Mouse (Mus musculus): ENCODE data around the gene Scarb2. TPM values are rescaled to one million over a fixed set of nuclear protein-coding genes. Genes with fewer than 3 reads are reported as not detected.

Gene Scarb2
- total RNA-seq, 2 experiments from 2014 or later, result 20.9 to 41.2 TPM

GRCm38 (mm10) chr5:92445016-92445415 lies 61.6 kb downstream of the Scarb2 start:
- no peak for ATAC-seq (replicated peaks; ENCODE audit: poor library complexity, severe bottlenecking)

DNA sequence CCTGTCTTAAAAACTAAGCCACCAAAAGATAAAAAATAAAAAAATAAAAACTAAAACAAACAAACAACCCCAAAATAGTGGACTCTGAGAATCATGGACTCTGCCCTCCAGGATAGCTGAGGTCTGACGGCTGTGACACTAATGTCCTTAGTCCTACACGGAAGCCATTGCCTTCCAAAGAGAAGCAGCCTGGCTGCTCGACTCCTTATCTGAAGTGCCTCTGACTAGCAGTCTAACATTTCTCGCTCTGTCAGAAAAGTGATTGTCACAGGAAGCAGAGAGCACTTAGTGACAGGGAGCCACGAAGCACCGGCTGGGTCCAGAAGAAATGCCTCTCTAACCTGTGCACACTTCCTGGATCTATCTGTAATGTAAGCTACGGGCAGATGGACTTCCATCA lies 63.7 kb downstream of the Scarb2 start:
- ATAC-seq (replicated peaks; ENCODE audit: poor library complexity, severe bottlenecking), result no peak

DNA sequence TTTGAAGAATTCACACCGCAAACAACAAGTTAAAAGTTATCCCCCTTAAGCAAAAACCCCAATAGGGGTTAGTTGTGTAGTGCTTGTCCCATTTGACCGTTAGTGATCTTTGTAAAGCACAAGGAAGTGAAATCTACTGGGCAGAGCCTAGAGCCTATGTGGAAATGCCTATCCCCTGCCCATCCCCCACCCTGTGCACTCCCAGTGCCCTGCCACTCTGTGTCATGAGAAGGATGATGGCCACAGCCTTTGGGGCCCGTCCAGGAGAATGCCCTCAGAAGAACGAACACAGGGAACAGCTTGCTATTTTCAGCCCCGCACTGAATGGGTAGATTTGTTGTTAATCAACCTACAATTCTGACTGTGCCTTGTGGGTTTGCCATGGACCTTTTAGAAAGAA lies 65.1 kb downstream of the Scarb2 start:
- ATAC-seq (replicated peaks; ENCODE audit: poor library complexity, severe bottlenecking), result peak; percentile 98

DNA sequence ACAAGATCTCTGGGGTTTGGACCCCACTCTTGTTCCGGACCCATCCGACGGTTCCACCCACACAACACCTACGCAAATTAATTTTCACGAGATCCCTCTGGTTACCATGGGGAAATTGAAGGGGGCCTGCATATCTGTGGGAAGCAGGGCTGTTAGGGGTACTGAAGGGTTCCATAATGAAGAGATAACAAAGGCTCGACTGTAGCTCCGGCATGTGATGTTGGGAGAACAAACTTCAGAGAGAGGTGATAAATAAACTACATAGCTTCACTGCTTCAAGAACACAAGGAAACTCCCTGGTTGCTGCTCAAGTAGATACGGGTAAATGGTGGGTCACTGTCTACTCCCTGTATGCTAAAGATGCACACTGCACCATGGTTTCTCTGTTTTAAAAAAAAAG lies 68.1 kb downstream of the Scarb2 start:
- no peak for ATAC-seq (replicated peaks; ENCODE audit: poor library complexity, severe bottlenecking)

DNA sequence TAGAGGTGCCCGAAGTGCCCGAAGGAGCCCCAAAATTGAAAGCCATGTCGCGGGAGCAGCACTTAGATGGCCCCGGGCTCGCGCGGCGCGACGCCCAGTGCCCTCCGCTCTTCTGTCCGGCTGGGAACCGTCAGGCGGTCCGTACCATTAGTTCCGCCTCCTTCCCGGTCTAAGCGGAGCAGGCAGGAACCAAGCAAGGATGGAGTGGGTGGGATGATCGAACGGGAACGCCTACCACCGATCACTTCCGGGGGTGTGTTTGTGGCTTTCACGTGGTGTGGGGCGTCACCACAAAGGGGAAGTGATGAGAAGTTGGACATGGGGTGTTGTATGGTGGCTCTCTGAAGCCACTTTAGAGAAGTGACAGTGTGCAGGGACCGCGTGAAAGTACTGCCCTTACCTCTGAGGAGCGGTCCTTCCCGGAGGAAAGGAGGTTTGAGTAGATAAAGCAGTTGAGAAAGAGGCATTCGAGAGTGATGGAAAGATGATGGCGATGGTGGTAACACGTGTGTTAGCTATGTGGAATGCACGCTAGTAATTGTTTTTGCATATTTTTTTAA lies 71.5 kb downstream of the Scarb2 start, which contains the start of gene Nup54:
Nup54 (minus strand) TSS at position 195 of the 560 bp plus-strand sequence.
- peak; percentile 94 for ATAC-seq (replicated peaks; ENCODE audit: poor library complexity, severe bottlenecking)

DNA sequence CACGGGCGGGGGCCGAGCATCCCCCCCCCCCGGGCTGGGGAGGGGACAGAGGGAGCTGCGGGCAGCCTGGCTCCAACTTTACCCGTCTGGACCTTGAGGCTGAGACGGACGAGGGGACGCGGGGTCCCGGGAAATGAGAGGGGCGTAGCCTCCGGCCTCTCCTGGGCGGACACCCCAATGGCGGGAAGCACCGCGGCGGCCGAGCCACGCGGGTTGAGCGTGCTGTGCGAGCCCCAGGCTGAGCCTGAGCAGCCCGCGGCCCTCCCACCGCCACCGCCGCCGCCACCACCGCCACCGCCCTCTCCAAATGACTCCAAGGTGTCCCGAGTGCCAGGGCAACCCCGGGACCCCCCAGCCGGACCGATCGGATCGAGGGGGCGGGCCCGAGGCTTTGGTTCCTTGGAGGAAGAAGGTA lies 72.1 kb downstream of the Scarb2 start:
- ATAC-seq (replicated peaks; ENCODE audit: poor library complexity, severe bottlenecking), result peak; percentile 34

DNA sequence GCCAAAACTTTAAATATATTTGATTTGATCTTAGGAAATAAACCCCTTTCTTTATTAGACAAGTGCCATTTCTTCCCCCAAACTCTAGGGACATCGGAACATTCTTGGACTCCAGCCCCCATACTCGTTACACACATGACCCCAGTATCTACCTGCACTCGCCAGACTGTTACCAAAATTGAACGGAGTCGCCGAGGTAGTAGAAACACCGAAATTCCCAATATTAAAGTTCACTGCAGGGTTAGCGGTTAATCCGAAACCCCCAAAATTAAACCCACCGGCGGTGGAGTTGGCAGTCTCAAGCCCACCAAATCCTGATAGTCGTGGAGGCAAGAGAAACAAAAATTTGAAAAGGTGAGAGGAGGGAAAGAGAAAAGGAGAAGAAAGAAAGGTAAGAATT lies 72.6 kb downstream of the Scarb2 start:
- ATAC-seq (replicated peaks; ENCODE audit: poor library complexity, severe bottlenecking), result no peak

- ATAC-seq (replicated peaks; ENCODE audit: poor library complexity, severe bottlenecking), result no peak
Observed at GRCm38 (mm10) chr5:92431611-92432010, 75.0 kb downstream of the Scarb2 start.

- no peak for ATAC-seq (replicated peaks; ENCODE audit: poor library complexity, severe bottlenecking)
Observed at GRCm38 (mm10) chr5:92430723-92431122, 75.9 kb downstream of the Scarb2 start.

GRCm38 (mm10) chr5:92424126-92424525 lies 82.5 kb downstream of the Scarb2 start:
- no peak for ATAC-seq (replicated peaks; ENCODE audit: poor library complexity, severe bottlenecking)

- ATAC-seq (replicated peaks; ENCODE audit: poor library complexity, severe bottlenecking), result no peak
Observed at GRCm38 (mm10) chr5:92413982-92414375, 92.7 kb downstream of the Scarb2 start.

DNA sequence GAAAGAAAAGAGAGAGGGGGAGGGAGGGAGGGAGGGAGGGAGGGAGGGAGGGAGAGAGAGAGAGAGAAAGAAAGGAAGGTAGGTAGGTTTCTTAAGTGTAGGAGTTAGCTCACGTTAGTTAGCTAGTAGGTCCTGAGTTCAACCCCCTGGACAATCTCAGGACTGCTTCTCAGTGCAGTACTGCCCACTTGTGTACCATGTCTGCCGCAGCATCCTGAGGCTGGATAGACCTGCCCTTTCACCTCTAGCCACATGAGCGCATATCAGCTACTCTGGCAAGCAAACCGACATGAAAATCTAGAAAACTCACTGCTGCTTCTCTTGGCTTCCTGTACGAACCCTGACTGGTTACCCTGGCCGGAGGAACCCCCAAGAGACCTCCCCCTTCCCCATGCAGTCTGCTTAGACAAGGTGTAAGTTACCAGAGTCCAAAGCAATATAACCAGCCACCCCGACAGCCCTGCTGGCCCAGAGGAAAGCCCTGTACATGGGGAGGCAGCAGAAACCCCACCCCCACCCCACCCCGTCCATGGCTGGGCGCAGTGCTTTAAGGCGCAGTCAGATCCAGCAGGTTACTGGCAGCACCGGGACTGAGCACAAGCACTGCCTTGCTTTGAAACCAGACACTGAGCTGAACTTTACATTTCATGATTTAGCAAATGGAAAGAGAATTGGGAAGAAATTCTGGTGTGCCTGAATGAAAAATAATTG lies 93.2 kb downstream of the Scarb2 start:
- ATAC-seq (replicated peaks; ENCODE audit: poor library complexity, severe bottlenecking), result no peak

GRCm38 (mm10) chr5:92411461-92412140 lies 95.0 kb downstream of the Scarb2 start:
- no peak for ATAC-seq (replicated peaks; ENCODE audit: poor library complexity, severe bottlenecking)

GRCm38 (mm10) chr5:92410486-92410885 lies 96.1 kb downstream of the Scarb2 start:
- ATAC-seq (replicated peaks; ENCODE audit: poor library complexity, severe bottlenecking), result no peak

DNA sequence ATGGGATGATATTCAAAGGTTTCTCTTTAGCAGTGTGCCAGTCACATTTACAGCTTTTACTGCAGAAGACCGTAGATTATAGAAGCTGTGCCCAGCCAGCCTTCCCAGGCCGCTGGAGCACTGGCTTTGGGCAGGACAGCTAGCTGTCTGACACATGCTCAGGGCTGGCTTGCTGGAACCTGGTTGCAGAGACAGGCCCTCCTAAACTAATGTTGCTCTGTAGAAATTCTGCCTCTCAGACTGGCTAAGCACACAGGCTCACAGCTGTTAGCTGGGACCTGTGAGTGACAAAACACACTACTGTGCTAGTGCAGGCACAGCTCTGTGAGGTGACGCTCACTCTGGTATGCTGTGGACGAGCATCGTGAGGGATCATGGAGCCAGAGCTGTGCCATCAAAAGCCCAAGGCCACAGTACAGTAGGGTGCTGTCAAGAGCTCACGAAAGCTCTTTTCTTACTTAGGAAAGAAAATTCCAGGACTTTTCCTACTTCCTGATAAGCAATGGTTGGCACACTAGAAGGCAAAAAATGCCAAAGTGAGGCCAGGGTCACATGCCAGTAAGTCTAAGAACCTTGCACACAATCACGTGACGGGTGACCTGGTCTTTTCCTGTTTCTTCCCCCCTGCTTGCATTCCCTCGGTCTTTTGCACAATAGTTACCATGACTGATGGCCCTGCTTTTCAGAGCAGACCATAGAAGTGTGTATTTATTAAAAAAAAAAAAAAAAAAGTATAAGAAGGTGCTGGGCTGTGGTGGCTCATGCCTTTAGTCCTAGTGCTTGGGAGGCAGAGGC lies 97.1 kb downstream of the Scarb2 start:
- peak; percentile 37; the same call in 1 of the 2 replicates for ATAC-seq (replicated peaks; ENCODE audit: poor library complexity, severe bottlenecking)

- ATAC-seq (replicated peaks; ENCODE audit: poor library complexity, severe bottlenecking), result no peak
Observed at GRCm38 (mm10) chr5:92404400-92404678, 102.3 kb downstream of the Scarb2 start.

GRCm38 (mm10) chr5:92403562-92404399 lies 102.9 kb downstream of the Scarb2 start:
- ATAC-seq (replicated peaks; ENCODE audit: poor library complexity, severe bottlenecking), result no peak

DNA sequence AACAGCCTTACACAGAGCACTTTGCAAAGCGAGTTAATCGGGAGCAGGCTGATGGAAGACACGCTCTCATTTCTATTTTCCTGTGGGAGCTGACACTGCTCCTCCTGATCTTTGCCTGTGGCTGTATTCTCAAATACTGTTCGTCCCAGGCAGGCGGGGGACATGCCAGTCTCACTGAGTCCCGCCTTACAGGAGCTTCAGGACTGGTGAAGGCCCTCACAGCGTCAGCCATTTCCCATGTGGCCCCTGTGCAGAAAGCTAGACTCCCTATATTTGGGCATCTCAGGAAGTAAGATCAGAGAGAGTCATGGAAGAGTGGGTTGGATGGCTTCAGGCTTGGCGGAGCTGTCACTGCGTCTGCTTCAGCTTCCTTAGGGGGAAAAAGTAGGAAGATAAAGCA lies 103.8 kb downstream of the Scarb2 start:
- ATAC-seq (replicated peaks; ENCODE audit: poor library complexity, severe bottlenecking), result no peak

DNA sequence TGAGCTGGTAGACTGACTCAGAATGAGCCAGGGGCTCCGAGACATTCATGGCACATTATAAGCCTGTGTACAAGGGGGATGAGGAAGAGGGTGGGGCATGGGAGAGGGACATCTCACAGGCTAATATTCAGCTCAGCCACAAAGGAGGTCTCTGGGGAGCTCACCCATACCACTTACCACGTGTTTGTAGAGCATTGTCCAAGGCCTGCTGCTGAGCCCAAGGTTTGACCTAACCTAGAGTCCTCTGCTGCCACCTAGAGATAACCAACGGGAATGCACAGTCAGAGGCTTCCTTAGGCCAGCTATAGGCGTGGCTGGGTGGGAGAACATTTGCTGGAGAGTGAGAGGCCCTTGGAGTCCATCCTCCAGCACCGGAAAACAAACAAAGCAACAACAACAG lies 108.5 kb downstream of the Scarb2 start:
- peak; percentile 96 for ATAC-seq (replicated peaks; ENCODE audit: poor library complexity, severe bottlenecking)

- no peak for ATAC-seq (replicated peaks; ENCODE audit: poor library complexity, severe bottlenecking)
Observed at GRCm38 (mm10) chr5:92396476-92396875, 110.2 kb downstream of the Scarb2 start.
